Mouse (Mus musculus) ES-E14 (cell line): ENCODE results near the gene Rasa4.

Source experiments
- CHD2 ChIP-seq: IDR thresholded peaks from 2 replicates; pipeline ENCODE4 v1.6.1; 2014; ENCODE audit warnings: mild to moderate bottlenecking, low read depth, low read length, inconsistent platforms
- HCFC1 ChIP-seq: IDR thresholded peaks from 2 replicates; pipeline ENCODE4 v1.6.1; 2012; ENCODE audit warnings: low read length, inconsistent platforms, borderline replicate concordance; ENCODE audit not compliant: insufficient read depth
- MAFK ChIP-seq: IDR thresholded peaks from 2 replicates; pipeline ENCODE4 v1.6.1; 2014; ENCODE audit warnings: mild to moderate bottlenecking, low read depth, low read length, inconsistent platforms; ENCODE audit not compliant: insufficient read depth
- ZC3H11A ChIP-seq: IDR thresholded peaks from 2 replicates; pipeline ENCODE4 v1.6.1; 2012; ENCODE audit warnings: low read depth, mild to moderate bottlenecking, inconsistent platforms, low read length, borderline replicate concordance

GRCm38 (mm10) chr5:136116784-136117112 is 33.0 kb downstream of the Rasa4 start:
- no peak for TF ChIP-seq ZC3H11A
- TF ChIP-seq CHD2: no peak
- no peak for TF ChIP-seq HCFC1
- no peak for TF ChIP-seq MAFK
